Mouse (Mus musculus): ENCODE results near the gene Hspa12b. TPM values are rescaled to one million over a fixed set of nuclear protein-coding genes. Genes with fewer than 3 reads are reported as not detected.

The Hspa12b gene
- polyA plus RNA-seq, 1 experiment from 2014 or later: 5.0 TPM

DNA sequence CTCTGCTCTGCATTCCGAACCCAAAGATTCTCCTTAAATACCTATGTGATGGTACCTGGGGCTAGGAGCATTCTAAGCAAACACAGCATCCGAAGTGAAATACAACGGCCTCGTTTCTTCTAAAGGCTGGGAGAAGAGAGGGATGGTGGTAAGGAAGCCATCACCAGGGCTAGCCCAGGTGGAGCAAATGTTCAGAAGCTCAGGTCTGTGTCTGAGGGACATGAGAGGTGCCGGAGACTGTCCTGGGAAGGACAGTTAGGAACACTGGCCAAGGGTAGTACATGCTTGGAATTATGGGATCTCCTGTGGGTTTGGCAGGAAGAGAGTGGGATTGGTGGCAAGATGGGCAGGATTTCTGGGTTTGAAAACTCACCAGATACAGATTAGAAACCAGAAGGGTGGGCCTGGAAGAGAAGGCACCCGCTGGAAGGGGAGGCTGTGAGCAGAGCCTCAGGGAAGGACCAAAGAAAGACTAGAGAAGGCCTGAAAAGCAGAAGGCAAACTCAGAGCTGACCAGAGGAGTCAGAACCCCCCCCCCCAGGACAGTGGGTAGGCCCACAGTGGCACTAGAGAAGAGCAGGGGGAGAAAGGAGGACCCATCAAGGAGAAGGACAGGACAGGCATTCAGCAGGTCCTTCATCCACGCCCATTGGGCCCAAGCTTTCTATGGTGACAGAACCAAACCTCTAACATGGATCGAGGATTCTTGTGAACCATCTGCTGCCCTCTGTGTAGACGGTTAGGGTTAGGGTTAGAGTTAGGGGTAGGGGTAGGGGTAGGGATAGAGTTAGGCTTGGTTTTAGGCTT lies 1.7 kb upstream of the Hspa12b start:
- WGBS: 91% methylated on average over 9 of the region's 9 CpGs
- no peak for ATAC-seq (ENCODE audit: insufficient read depth, low FRiP score, low TSS enrichment)

DNA sequence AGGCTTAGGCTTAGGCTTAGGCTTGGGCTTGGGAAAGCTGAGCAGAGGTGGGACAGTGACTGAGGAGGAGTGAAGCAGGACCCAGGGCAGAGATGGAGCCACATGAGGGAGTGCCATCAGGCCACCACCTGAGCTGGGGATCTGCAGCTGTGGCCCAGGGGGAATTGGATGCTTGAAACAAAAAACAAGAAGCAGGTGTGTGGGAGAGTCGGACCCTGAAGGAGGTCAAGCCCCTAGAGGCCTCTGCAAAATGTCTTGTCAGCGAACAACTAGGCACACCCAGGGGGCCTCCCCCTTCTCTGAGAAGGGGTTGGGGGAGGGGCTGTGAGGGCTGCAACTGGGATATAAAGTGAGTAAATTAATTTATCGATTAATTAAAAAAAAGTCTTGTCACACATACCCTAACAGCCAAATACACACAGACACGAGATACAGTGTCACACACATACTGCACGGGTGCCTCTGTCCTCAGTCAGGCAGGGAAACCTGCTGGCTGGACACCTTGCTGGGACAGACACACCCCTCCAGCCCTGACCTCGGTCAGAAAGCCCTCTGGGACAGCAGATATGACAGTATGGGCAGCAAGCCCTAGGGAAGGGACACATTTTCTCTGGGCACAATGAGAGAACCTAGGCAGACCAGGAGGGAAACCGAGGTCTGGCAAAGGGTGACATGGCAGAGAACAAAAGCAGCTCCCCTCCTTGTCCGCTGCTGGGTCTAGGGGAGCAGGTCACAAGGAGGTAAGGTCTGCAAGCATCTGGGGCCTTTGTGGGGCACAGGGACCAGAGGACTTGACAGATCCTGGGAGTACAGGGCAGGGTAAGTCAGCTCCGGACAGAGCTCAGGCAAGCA lies 890 bp upstream of the Hspa12b start:
- 38% methylated on average over 9 of the region's 9 CpGs for WGBS
- DNase-seq (ENCODE audit: low spot score): no peak
- Histone ChIP-seq H3K9ac (ENCODE audit: low read length) (0 out of 2 replicates have a peak overlapping the region, but pooled peaks have one; percentile 23), H3K36me3 (ENCODE audit: control insufficient read depth, insufficient read depth, low read length) (no peaks in the 10 kb centered on the region), H3K4me1 (ENCODE audit: control insufficient read depth, insufficient read depth, low read length) (peaks cover 16% of the 10 kb centered on the region), H3K27me3 (ENCODE audit: control insufficient read depth, insufficient read depth, low read length) (no peaks in the 10 kb centered on the region), H3K4me3 (ENCODE audit: low read depth, low read length) (no peak overlapping the region), H3K27ac (ENCODE audit: low read depth, low read length) (no peak overlapping the region), H3K4me2 (ENCODE audit: low read depth) (peak overlapping the region; percentile 12; the same call in 1 of the 2 replicates), H3K9me3 (ENCODE audit: control insufficient read depth, low read length) (no peaks in the 10 kb centered on the region)
- no peak for ATAC-seq (ENCODE audit: insufficient read depth, low FRiP score, low TSS enrichment)

More for the DNA sequence above, 1.7 kb upstream of the Hspa12b start:
- H3K4me1 ChIP-seq (ENCODE audit: control insufficient read depth, insufficient read depth, low read length): peaks cover 16% of the 10 kb centered on the region
- H3K9ac ChIP-seq (ENCODE audit: low read length): no peak overlapping the region
- H3K27ac ChIP-seq (ENCODE audit: low read depth, low read length): no peak overlapping the region
- no peak overlapping the region for H3K4me3 ChIP-seq (ENCODE audit: low read depth, low read length)
- no peaks in the 10 kb centered on the region for H3K27me3 ChIP-seq (ENCODE audit: control insufficient read depth, insufficient read depth, low read length)
- H3K4me2 ChIP-seq (ENCODE audit: low read depth): no peak overlapping the region
- no peaks in the 10 kb centered on the region for H3K9me3 ChIP-seq (ENCODE audit: control insufficient read depth, low read length)
- H3K36me3 ChIP-seq (ENCODE audit: control insufficient read depth, insufficient read depth, low read length): no peaks in the 10 kb centered on the region
- DNase-seq (ENCODE audit: low spot score): no peak

DNA sequence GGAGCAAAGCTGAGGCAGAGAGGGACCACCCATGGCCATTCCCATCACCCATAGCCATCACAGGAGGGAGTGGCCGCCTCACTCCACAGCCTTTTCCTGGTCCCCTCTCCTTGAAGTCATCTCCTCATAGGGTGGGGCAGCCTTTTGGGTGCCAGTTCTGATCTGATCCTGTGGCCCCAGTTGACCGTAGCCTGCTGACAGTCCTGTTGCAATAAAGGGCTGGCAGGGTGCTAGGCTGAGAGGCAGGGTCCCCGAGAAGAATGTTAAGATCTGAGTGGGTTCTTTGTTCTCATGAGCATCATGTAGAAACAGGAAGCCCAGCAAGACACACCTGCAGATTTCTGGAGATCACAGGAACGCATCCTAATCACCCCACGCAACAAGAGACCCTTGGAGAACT lies 1.1 kb downstream of the Hspa12b start:
- Histone ChIP-seq H3K27me3 (ENCODE audit: control insufficient read depth, insufficient read depth, low read length) (no peaks in the 10 kb centered on the region), H3K9me3 (ENCODE audit: control insufficient read depth, low read length) (no peaks in the 10 kb centered on the region), H3K4me1 (ENCODE audit: control insufficient read depth, insufficient read depth, low read length) (peaks cover 16% of the 10 kb centered on the region), H3K4me2 (ENCODE audit: low read depth) (peak overlapping the region; percentile 80), H3K36me3 (ENCODE audit: control insufficient read depth, insufficient read depth, low read length) (no peaks in the 10 kb centered on the region), H3K9ac (ENCODE audit: low read length) (no peak overlapping the region; the same call in 1 of the 2 replicates), H3K4me3 (ENCODE audit: low read depth, low read length) (peak overlapping the region; percentile 48; the same call in 1 of the 2 replicates), H3K27ac (ENCODE audit: low read depth, low read length) (no peak overlapping the region)
- WGBS: 75% methylated on average over 5 of the region's 5 CpGs
- DNase-seq (ENCODE audit: low spot score) (no peak), ATAC-seq (ENCODE audit: insufficient read depth, low FRiP score, low TSS enrichment) (no peak)

DNA sequence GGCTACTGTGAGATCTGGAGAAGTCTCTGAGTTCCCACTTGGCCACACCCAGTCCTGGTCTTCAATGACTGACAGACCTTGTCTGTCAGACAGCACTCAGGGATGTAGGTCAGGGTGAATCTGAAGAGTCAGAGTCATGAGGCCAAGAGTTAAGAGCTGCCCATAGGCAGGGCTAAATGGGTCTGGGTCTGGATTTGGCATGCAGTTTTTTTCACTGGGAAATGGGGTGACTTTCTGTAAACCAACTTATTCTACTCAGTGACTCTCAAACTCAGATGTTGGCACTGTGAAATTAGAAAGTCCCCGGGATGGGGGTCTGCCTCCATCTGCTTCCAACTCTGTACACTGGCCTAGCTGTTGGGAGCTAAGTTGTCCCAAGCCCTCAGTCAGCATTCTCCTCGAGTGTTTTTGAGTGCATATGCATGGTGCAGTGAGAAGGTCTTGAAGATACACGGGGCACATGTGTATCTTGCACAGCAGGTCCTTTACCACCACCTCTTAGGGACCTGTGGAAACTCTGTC lies 1.6 kb downstream of the Hspa12b start:
- Histone ChIP-seq H3K27me3 (ENCODE audit: control insufficient read depth, insufficient read depth, low read length) (no peaks in the 10 kb centered on the region), H3K36me3 (ENCODE audit: control insufficient read depth, insufficient read depth, low read length) (no peaks in the 10 kb centered on the region), H3K9me3 (ENCODE audit: control insufficient read depth, low read length) (no peaks in the 10 kb centered on the region), H3K4me1 (ENCODE audit: control insufficient read depth, insufficient read depth, low read length) (peaks cover 16% of the 10 kb centered on the region), H3K9ac (ENCODE audit: low read length) (no peak overlapping the region), H3K4me2 (ENCODE audit: low read depth) (peak overlapping the region; percentile 2; the same call in 1 of the 2 replicates), H3K27ac (ENCODE audit: low read depth, low read length) (no peak overlapping the region), H3K4me3 (ENCODE audit: low read depth, low read length) (no peak overlapping the region)
- WGBS: 80% methylated on average over 3 of the region's 3 CpGs
- DNase-seq (ENCODE audit: low spot score): no peak
- ATAC-seq (ENCODE audit: insufficient read depth, low FRiP score, low TSS enrichment): no peak

DNA sequence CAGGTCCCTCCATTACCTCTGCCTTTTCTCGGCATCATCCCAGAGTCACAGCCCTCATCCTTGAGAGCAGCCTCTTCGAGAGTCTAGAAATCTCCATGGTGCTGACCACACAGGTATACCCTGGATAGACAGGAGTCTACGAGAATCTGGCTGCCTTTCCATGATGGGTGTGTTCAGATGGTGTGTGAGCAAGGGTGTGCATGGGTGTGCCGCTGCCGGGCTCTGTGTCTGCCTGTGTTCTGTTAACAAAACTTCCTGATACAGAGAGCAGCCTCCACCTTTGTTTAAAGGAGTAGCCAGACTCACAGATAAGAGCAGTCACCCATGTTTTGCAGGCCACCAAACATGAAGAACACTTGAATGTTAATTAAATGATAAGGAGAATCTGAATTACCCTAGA lies 2.8 kb downstream of the Hspa12b start:
- 81% methylated on average over 5 of the region's 5 CpGs for WGBS
- no peak for ATAC-seq (ENCODE audit: insufficient read depth, low FRiP score, low TSS enrichment)

DNA sequence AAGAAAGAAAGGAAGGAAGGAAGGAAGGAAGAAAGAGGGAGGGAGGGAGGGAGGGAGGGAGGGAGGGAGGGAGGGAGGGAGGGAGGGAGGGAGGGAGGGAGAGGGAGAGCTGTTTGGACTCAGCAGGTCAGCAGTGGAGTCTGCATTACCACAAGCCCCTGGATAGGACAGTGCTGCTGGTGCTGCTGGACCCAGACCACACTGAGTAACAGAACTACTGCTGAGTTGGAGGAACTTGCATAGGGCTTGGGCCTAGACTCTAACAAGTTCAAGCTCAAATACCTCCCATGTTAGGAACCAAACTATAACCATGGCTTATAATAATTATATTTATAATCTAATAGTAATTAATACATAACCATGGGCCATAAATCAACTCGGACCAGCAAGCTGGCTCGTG lies 3.8 kb downstream of the Hspa12b start:
- H3K27me3 ChIP-seq (ENCODE audit: control insufficient read depth, insufficient read depth, low read length): no peaks in the 10 kb centered on the region
- H3K27ac ChIP-seq (ENCODE audit: low read depth, low read length): no peak overlapping the region
- no peak overlapping the region for H3K9ac ChIP-seq (ENCODE audit: low read length)
- DNase-seq (ENCODE audit: low spot score) (no peak), ATAC-seq (ENCODE audit: insufficient read depth, low FRiP score, low TSS enrichment) (no peak)
- peaks cover 2% of the 10 kb centered on the region; the same call in 1 of the 2 replicates for H3K36me3 ChIP-seq (ENCODE audit: control insufficient read depth, insufficient read depth, low read length)
- peaks cover 16% of the 10 kb centered on the region for H3K4me1 ChIP-seq (ENCODE audit: control insufficient read depth, insufficient read depth, low read length)
- 78% methylated on average over 2 of the region's 2 CpGs for WGBS
- H3K4me3 ChIP-seq (ENCODE audit: low read depth, low read length): no peak overlapping the region
- no peak overlapping the region for H3K4me2 ChIP-seq (ENCODE audit: low read depth)
- no peaks in the 10 kb centered on the region for H3K9me3 ChIP-seq (ENCODE audit: control insufficient read depth, low read length)

More for the DNA sequence above, 2.8 kb downstream of the Hspa12b start:
- no peak overlapping the region for H3K9ac ChIP-seq (ENCODE audit: low read length)
- H3K4me3 ChIP-seq (ENCODE audit: low read depth, low read length): no peak overlapping the region
- H3K4me1 ChIP-seq (ENCODE audit: control insufficient read depth, insufficient read depth, low read length): peaks cover 16% of the 10 kb centered on the region
- peaks cover 2% of the 10 kb centered on the region; the same call in 1 of the 2 replicates for H3K36me3 ChIP-seq (ENCODE audit: control insufficient read depth, insufficient read depth, low read length)
- H3K27me3 ChIP-seq (ENCODE audit: control insufficient read depth, insufficient read depth, low read length): no peaks in the 10 kb centered on the region
- no peak for DNase-seq (ENCODE audit: low spot score)
- no peak overlapping the region for H3K27ac ChIP-seq (ENCODE audit: low read depth, low read length)
- H3K4me2 ChIP-seq (ENCODE audit: low read depth): no peak overlapping the region
- no peaks in the 10 kb centered on the region for H3K9me3 ChIP-seq (ENCODE audit: control insufficient read depth, low read length)

DNA sequence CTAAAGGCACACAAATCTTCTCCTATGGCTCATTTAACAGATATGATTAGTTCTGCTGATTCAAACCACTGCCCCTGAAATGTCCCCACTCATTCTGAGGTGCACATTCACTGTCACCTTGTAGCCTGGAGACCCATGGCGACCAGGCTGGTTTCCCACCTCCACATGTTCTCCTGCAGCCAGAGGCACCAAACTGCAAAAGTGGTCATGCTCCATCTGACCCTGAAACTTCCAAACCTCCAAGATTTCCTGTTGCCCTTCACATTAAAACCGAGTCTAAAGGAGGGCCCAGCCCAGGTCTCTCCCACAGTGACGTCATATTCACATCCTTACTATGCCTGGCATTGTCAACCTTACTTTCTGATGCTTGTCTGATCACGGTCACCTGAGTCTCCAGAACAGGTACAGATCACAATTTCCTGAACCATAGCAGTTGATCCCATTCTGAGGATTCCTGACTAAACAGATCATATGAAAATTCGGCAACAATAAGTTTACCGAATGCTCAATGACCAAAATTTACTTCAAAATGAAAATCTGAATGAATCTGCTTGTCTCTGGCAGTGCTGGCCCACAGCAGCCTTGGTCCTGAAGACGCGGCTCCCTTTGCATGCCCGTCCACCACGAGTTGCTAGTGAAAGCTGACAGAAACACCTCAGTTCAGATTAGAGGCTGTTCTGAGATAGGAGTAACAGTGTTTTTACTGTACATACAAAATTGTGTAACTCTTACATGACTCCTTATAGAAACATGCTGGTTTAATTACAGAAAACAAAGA lies 5.2 kb downstream of the Hspa12b start:
- H3K9me3 ChIP-seq (ENCODE audit: control insufficient read depth, low read length): no peaks in the 10 kb centered on the region
- 82% methylated on average over 10 of the region's 10 CpGs for WGBS
- no peak for DNase-seq (ENCODE audit: low spot score)
- H3K27me3 ChIP-seq (ENCODE audit: control insufficient read depth, insufficient read depth, low read length): no peaks in the 10 kb centered on the region
- peaks cover 6% of the 10 kb centered on the region for H3K4me1 ChIP-seq (ENCODE audit: control insufficient read depth, insufficient read depth, low read length)
- no peak overlapping the region for H3K4me3 ChIP-seq (ENCODE audit: low read depth, low read length)
- peaks cover 2% of the 10 kb centered on the region; the same call in 1 of the 2 replicates for H3K36me3 ChIP-seq (ENCODE audit: control insufficient read depth, insufficient read depth, low read length)
- H3K27ac ChIP-seq (ENCODE audit: low read depth, low read length): no peak overlapping the region
- no peak overlapping the region for H3K9ac ChIP-seq (ENCODE audit: low read length)
- no peak overlapping the region for H3K4me2 ChIP-seq (ENCODE audit: low read depth)
- no peak for ATAC-seq (ENCODE audit: insufficient read depth, low FRiP score, low TSS enrichment)

DNA sequence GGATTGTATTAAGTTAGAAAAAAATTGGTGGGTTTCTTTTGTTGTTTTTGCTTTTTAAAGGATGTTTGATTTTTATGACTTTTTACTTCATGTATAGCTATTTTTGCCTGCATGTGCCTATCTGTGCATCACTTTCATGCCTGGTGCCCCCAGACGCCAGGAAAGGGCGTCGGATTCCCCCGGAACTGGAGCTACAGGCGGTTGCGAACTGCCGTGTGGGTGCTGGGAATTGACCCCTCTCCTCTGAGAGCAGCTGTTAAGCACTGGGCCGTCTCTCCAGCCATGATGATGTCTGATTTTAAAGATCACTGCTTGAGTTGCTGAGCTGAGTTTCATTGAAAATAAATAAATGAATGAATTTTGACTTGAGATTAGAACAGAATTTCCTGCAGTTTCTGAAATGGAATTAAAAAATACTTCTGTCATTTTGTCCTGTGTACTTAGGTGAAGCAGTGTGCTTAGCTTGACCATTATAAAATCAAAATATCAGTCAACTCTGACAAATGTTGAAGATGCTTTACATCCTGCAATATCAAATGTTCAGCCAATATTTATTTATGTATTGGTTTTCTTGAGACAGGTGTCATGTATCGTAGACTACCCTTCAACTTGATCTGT lies 6.0 kb downstream of the Hspa12b start, which contains the start of gene Gm11037:
Gm11037 (plus strand) TSS at position 568 of the 618 bp plus-strand sequence.
- Histone ChIP-seq H3K9me3 (ENCODE audit: control insufficient read depth, low read length) (no peaks in the 10 kb centered on the region), H3K4me2 (ENCODE audit: low read depth) (no peak within 1 kb of the TSS), H3K27me3 (ENCODE audit: control insufficient read depth, insufficient read depth, low read length) (no peaks in the 10 kb centered on the region), H3K36me3 (ENCODE audit: control insufficient read depth, insufficient read depth, low read length) (peaks cover 2% of the 10 kb centered on the region; the same call in 1 of the 2 replicates), H3K4me1 (ENCODE audit: control insufficient read depth, insufficient read depth, low read length) (no peaks in the 10 kb centered on the region; the same call in 1 of the 2 replicates), H3K9ac (ENCODE audit: low read length) (no peak within 1 kb of the TSS), H3K27ac (ENCODE audit: low read depth, low read length) (no peak within 1 kb of the TSS), H3K4me3 (ENCODE audit: low read depth, low read length) (no peak within 1 kb of the TSS)
- ATAC-seq (ENCODE audit: insufficient read depth, low FRiP score, low TSS enrichment): no peak
- whole genome bisulfite sequencing: 87% methylated on average over 9 of the region's 9 CpGs
- no peak for DNase-seq (ENCODE audit: low spot score)

All from neural tube, embryonic 11.5 days (tissue).